Mouse (Mus musculus) lung, postnatal 0 days (tissue): ENCODE results near the gene Ddx31.

Source experiments
- CTCF ChIP-seq: IDR thresholded peaks from 2 replicates; pipeline ENCODE4 v1.5.1; 2016; ENCODE audit warnings: antibody characterized with exemption, mild to moderate bottlenecking
- EP300 ChIP-seq: IDR thresholded peaks from 2 replicates; pipeline ENCODE4 v1.6.1; 2016; ENCODE audit warnings: antibody characterized with exemption, mild to moderate bottlenecking, control low read depth

- TF ChIP-seq EP300 (no peak), CTCF (no peak)
Observed at GRCm38 (mm10) chr2:28792931-28793610, 47.1 kb upstream of the Ddx31 start.
